Mouse (Mus musculus) neural tube, embryonic 13.5 days (tissue): ENCODE measurements around the gene Atad5. TPM values are rescaled to one million over a fixed set of nuclear protein-coding genes. Genes with fewer than 3 reads are reported as not detected.
"Not testable (repeated sequence)": the region's sequence is repeated elsewhere in the genome, so short reads cannot be mapped to it uniquely, and the experiment has no call there.

Experiments
- ATAC-seq: fragments of 200-750 bp; cut with Nextera tagmentation; 2 replicates; pipeline ENCODE4 v1.8.0; 2017; ENCODE audit warnings: low read depth, mild to moderate bottlenecking, moderate TSS enrichment, moderate library complexity
- H3K27ac ChIP-seq: fragments of 300-500 bp; sonication (generic); replicated peaks from 2 replicates; pipeline ENCODE4 v1.5.1; 2015; ENCODE audit warnings: moderate library complexity, mild to moderate bottlenecking, inconsistent platforms
- H3K27me3 ChIP-seq: fragments of 300-500 bp; sonication (generic); 2 replicates; pipeline ENCODE4 v1.6.1; 2015; ENCODE audit warnings: mild to moderate bottlenecking, inconsistent platforms
- H3K36me3 ChIP-seq: fragments of 300-500 bp; sonication (generic); 2 replicates; pipeline ENCODE4 v1.6.1; 2015; ENCODE audit warnings: mild to moderate bottlenecking, inconsistent platforms
- H3K4me1 ChIP-seq: fragments of 300-500 bp; sonication (generic); replicated peaks from 2 replicates; pipeline ENCODE4 v1.6.1; 2015; ENCODE audit warnings: inconsistent platforms
- H3K4me2 ChIP-seq: fragments of 300-500 bp; sonication (generic); 2 replicates; pipeline ENCODE4 v1.6.1; 2015; ENCODE audit warnings: inconsistent platforms, mild to moderate bottlenecking, moderate library complexity
- H3K4me3 ChIP-seq: fragments of 300-500 bp; sonication (generic); 2 replicates; pipeline ENCODE4 v1.5.1; 2015; ENCODE audit warnings: mild to moderate bottlenecking, inconsistent platforms
- H3K9ac ChIP-seq: fragments of 300-500 bp; sonication (generic); 2 replicates; pipeline ENCODE4 v1.6.1; 2015; ENCODE audit warnings: moderate library complexity, mild to moderate bottlenecking, inconsistent platforms
- H3K9me3 ChIP-seq: fragments of 300-500 bp; sonication (generic); 2 replicates; pipeline ENCODE4 v1.6.1; 2016; ENCODE audit warnings: inconsistent platforms
- WGBS: fragments of 180-500 bp; shearing (Covaris S2); methylation state at CpG from one replicate; pipeline ENCODE4 v1.1.7; 2015; 5-methylcytosine and 5-hydroxymethylcytosine counted together
- polyA plus RNA-seq: library from polyadenylated mRNA; unstranded; fragments of >200 nt; fragmentation: Nextera tagmentation; extraction: Ambion mirVana; gene quantifications from 2 replicates; pipeline ENCODE4 v1.2.1, GENCODE M21; 2015

Gene Atad5
- polyA plus RNA-seq, 1 experiment from 2014 or later: 4.7 TPM

- Histone ChIP-seq H3K9me3 (no peaks in the 10 kb centered on the region), H3K27me3 (no peaks in the 10 kb centered on the region), H3K27ac (peak within 1 kb of the TSS; percentile 92), H3K9ac (peak within 1 kb of the TSS; percentile 89), H3K4me3 (peak within 1 kb of the TSS; percentile 87), H3K4me1 (peaks cover 26% of the 10 kb centered on the region), H3K4me2 (peak within 1 kb of the TSS; percentile 81), H3K36me3 (peaks cover 17% of the 10 kb centered on the region)
- ATAC-seq: peak; percentile 94
- WGBS: under 1% methylated on average over 40 of the region's 40 CpGs
These were observed 52.8 kb downstream of the Atad5 start, which contains the start of gene Tefm for GRCm38 (mm10) chr11:80141825-80142521. Gene Tefm (minus strand): TSS chr11:80142175.

- Histone ChIP-seq H3K4me1 (peaks cover 26% of the 10 kb centered on the region), H3K36me3 (peaks cover 11% of the 10 kb centered on the region; the same call in 1 of the 2 replicates), H3K9ac (peak overlapping the region; percentile 89), H3K4me3 (peak overlapping the region; percentile 87), H3K9me3 (no peaks in the 10 kb centered on the region), H3K27me3 (no peaks in the 10 kb centered on the region), H3K4me2 (peak overlapping the region; percentile 81), H3K27ac (no peak overlapping the region)
- 48% methylated on average over 8 of the region's 8 CpGs for WGBS
- no peak for ATAC-seq
These were observed 53.7 kb downstream of the Atad5 start for GRCm38 (mm10) chr11:80142872-80143271.

- Histone ChIP-seq H3K36me3 (no peaks in the 10 kb centered on the region), H3K4me2 (no peak overlapping the region), H3K9ac (no peak overlapping the region), H3K4me3 (no peak overlapping the region), H3K27ac (no peak overlapping the region), H3K4me1 (peaks cover 14% of the 10 kb centered on the region), H3K9me3 (no peaks in the 10 kb centered on the region), H3K27me3 (no peaks in the 10 kb centered on the region)
- no peak for ATAC-seq
- WGBS: 61% methylated on average over 10 of the region's 10 CpGs
These were observed 56.6 kb downstream of the Atad5 start for GRCm38 (mm10) chr11:80145787-80146275.

- H3K4me1 ChIP-seq: peaks cover 5% of the 10 kb centered on the region
- no peaks in the 10 kb centered on the region for H3K9me3 ChIP-seq
- ATAC-seq: no peak
- no peak overlapping the region for H3K4me2 ChIP-seq
- no peaks in the 10 kb centered on the region for H3K36me3 ChIP-seq
- H3K27me3 ChIP-seq: peaks cover 14% of the 10 kb centered on the region
- H3K27ac ChIP-seq: no peak overlapping the region
- H3K4me3 ChIP-seq: no peak overlapping the region
- 66% methylated on average over 6 of the region's 6 CpGs for WGBS
- no peak overlapping the region for H3K9ac ChIP-seq
These were observed 58.5 kb downstream of the Atad5 start for GRCm38 (mm10) chr11:80147748-80148147.

GRCm38 (mm10) chr11:80148313-80148712 lies 59.1 kb downstream of the Atad5 start:
- H3K4me2 ChIP-seq: no peak overlapping the region
- H3K9ac ChIP-seq: no peak overlapping the region
- no peaks in the 10 kb centered on the region for H3K4me1 ChIP-seq
- H3K36me3 ChIP-seq: no peaks in the 10 kb centered on the region
- H3K27me3 ChIP-seq: peaks cover 19% of the 10 kb centered on the region
- WGBS: 58% methylated on average over 1 of the region's 1 CpGs
- H3K27ac ChIP-seq: no peak overlapping the region
- no peak for ATAC-seq
- no peaks in the 10 kb centered on the region for H3K9me3 ChIP-seq
- H3K4me3 ChIP-seq: no peak overlapping the region

- not testable (repeated sequence) for H3K9ac ChIP-seq, H3K27ac ChIP-seq, H3K4me3 ChIP-seq, H3K4me2 ChIP-seq, ATAC-seq, H3K36me3 ChIP-seq, H3K4me1 ChIP-seq, H3K9me3 ChIP-seq
- peaks cover 26% of the 10 kb centered on the region for H3K27me3 ChIP-seq
- 73% methylated on average over 2 of the region's 4 CpGs for WGBS
These were observed 59.8 kb downstream of the Atad5 start for GRCm38 (mm10) chr11:80148974-80149373.

- H3K36me3 ChIP-seq: no peaks in the 10 kb centered on the region
- no peaks in the 10 kb centered on the region for H3K9me3 ChIP-seq
- ATAC-seq: no peak
- H3K4me2 ChIP-seq: no peak overlapping the region
- peaks cover 9% of the 10 kb centered on the region for H3K4me1 ChIP-seq
- H3K4me3 ChIP-seq: no peak overlapping the region
- WGBS: 86% methylated on average over 8 of the region's 8 CpGs
- H3K27me3 ChIP-seq: peaks cover 31% of the 10 kb centered on the region
- no peak overlapping the region for H3K9ac ChIP-seq
- H3K27ac ChIP-seq: no peak overlapping the region
These were observed 60.3 kb downstream of the Atad5 start for GRCm38 (mm10) chr11:80149412-80150023.

GRCm38 (mm10) chr11:80150566-80150965 lies 61.4 kb downstream of the Atad5 start:
- Histone ChIP-seq H3K9ac (no peak overlapping the region), H3K4me1 (peaks cover 9% of the 10 kb centered on the region), H3K4me2 (no peak overlapping the region), H3K27me3 (peaks cover 42% of the 10 kb centered on the region), H3K36me3 (no peaks in the 10 kb centered on the region), H3K9me3 (no peaks in the 10 kb centered on the region), H3K4me3 (no peak overlapping the region), H3K27ac (no peak overlapping the region)
- no peak for ATAC-seq
- 79% methylated on average over 5 of the region's 5 CpGs for WGBS

GRCm38 (mm10) chr11:80151541-80151940 lies 62.3 kb downstream of the Atad5 start:
- Histone ChIP-seq H3K9me3 (no peaks in the 10 kb centered on the region), H3K4me1 (peaks cover 9% of the 10 kb centered on the region), H3K27me3 (peaks cover 51% of the 10 kb centered on the region), H3K4me3 (no peak overlapping the region), H3K36me3 (no peaks in the 10 kb centered on the region), H3K27ac (no peak overlapping the region), H3K4me2 (no peak overlapping the region), H3K9ac (no peak overlapping the region)
- no peak for ATAC-seq
- WGBS: 75% methylated on average over 2 of the region's 2 CpGs

- H3K4me1 ChIP-seq: peaks cover 9% of the 10 kb centered on the region
- no peaks in the 10 kb centered on the region for H3K36me3 ChIP-seq
- H3K9me3 ChIP-seq: no peaks in the 10 kb centered on the region
- no peak overlapping the region for H3K4me2 ChIP-seq
- no peak for ATAC-seq
- H3K27me3 ChIP-seq: peaks cover 51% of the 10 kb centered on the region
- no peak overlapping the region for H3K9ac ChIP-seq
- H3K4me3 ChIP-seq: no peak overlapping the region
- no peak overlapping the region for H3K27ac ChIP-seq
- WGBS: 80% methylated on average over 8 of the region's 8 CpGs
These were observed 63.2 kb downstream of the Atad5 start for GRCm38 (mm10) chr11:80152376-80152775.

- WGBS: 2% methylated on average over 47 of the region's 47 CpGs
- peaks cover 9% of the 10 kb centered on the region for H3K4me1 ChIP-seq
- ATAC-seq: peak; percentile 76
These were observed 64.8 kb downstream of the Atad5 start, which contains the start of gene Adap2 for GRCm38 (mm10) chr11:80153857-80154495. Gene Adap2 (plus strand): TSS chr11:80154105.

GRCm38 (mm10) chr11:80154501-80154900 lies 65.3 kb downstream of the Atad5 start:
- Histone ChIP-seq H3K4me3 (peak overlapping the region; percentile 52), H3K27me3 (peaks cover 51% of the 10 kb centered on the region), H3K27ac (no peak overlapping the region), H3K9ac (peak overlapping the region; percentile 66), H3K9me3 (no peaks in the 10 kb centered on the region), H3K4me2 (peak overlapping the region; percentile 70), H3K36me3 (no peaks in the 10 kb centered on the region), H3K4me1 (peaks cover 9% of the 10 kb centered on the region)
- ATAC-seq: 0 out of 2 replicates have a peak, but pooled peaks have one; percentile 32
- WGBS: 26% methylated on average over 25 of the region's 25 CpGs

More at GRCm38 (mm10) chr11:80153857-80154495, 64.8 kb downstream of the Atad5 start, which contains the start of gene Adap2:
- no peak within 1 kb of the TSS for H3K27ac ChIP-seq
- no peaks in the 10 kb centered on the region for H3K9me3 ChIP-seq
- peak within 1 kb of the TSS; percentile 52 for H3K4me3 ChIP-seq
- H3K27me3 ChIP-seq: peaks cover 51% of the 10 kb centered on the region
- peak within 1 kb of the TSS; percentile 70 for H3K4me2 ChIP-seq
- peak within 1 kb of the TSS; percentile 66 for H3K9ac ChIP-seq
- H3K36me3 ChIP-seq: no peaks in the 10 kb centered on the region
